Mouse (Mus musculus): ENCODE results near the gene Klf9. TPM values are rescaled to one million over a fixed set of nuclear protein-coding genes. Genes with fewer than 3 reads are reported as not detected.
A peak's percentile ranks its signal among the peaks of the same experiment; 100 is the strongest.

Gene Klf9
- polyA plus RNA-seq, 1 experiment: 59.3 TPM

GRCm38 (mm10) chr19:23152771-23153605 lies 12.0 kb downstream of the Klf9 start:
- no peaks in the 10 kb centered on the region for H3K27me3 ChIP-seq (replicated peaks; ENCODE audit: control insufficient read depth, insufficient read depth, low read length)
- 56% methylated on average over 25 of the region's 25 CpGs for WGBS
- peaks cover 54% of the 10 kb centered on the region for H3K4me1 ChIP-seq (ENCODE audit: control insufficient read depth, insufficient read depth, low read length)
- TF ChIP-seq POLR2A (IDR thresholded peaks at IDR 0.05; ENCODE audit: low read depth, low read length): no peak
- no peak for TF ChIP-seq CTCF (conservative IDR thresholded peaks at IDR 0.05; ENCODE audit: insufficient read depth, insufficient read length, low read depth, low read length)
- DNase-seq: no peak
- no peak overlapping the region for H3K4me3 ChIP-seq (ENCODE audit: insufficient read depth, low read depth, low read length)
- H3K36me3 ChIP-seq (ENCODE audit: control insufficient read depth, insufficient read depth, low read length): no peaks in the 10 kb centered on the region; the same call in 1 of the 2 replicates
- H3K27ac ChIP-seq (ENCODE audit: insufficient read depth, low read depth, low read length): no peak overlapping the region

GRCm38 (mm10) chr19:23153606-23154127 lies 12.6 kb downstream of the Klf9 start:
- H3K4me3 ChIP-seq (ENCODE audit: insufficient read depth, low read depth, low read length): no peak overlapping the region
- H3K27me3 ChIP-seq (replicated peaks; ENCODE audit: control insufficient read depth, insufficient read depth, low read length): no peaks in the 10 kb centered on the region
- WGBS: 67% methylated on average over 5 of the region's 5 CpGs
- no peaks in the 10 kb centered on the region; the same call in 1 of the 2 replicates for H3K36me3 ChIP-seq (ENCODE audit: control insufficient read depth, insufficient read depth, low read length)
- peaks cover 49% of the 10 kb centered on the region for H3K4me1 ChIP-seq (ENCODE audit: control insufficient read depth, insufficient read depth, low read length)
- TF ChIP-seq CTCF (conservative IDR thresholded peaks at IDR 0.05; ENCODE audit: insufficient read depth, insufficient read length, low read depth, low read length) (no peak), POLR2A (IDR thresholded peaks at IDR 0.05; ENCODE audit: low read depth, low read length) (no peak)
- no peak for DNase-seq
- no peak overlapping the region for H3K27ac ChIP-seq (ENCODE audit: insufficient read depth, low read depth, low read length)

- Histone ChIP-seq H3K27ac (ENCODE audit: insufficient read depth, low read depth, low read length) (peak overlapping the region; percentile 12), H3K36me3 (ENCODE audit: control insufficient read depth, insufficient read depth, low read length) (no peaks in the 10 kb centered on the region), H3K4me3 (ENCODE audit: insufficient read depth, low read depth, low read length) (no peak overlapping the region), H3K27me3 (replicated peaks; ENCODE audit: control insufficient read depth, insufficient read depth, low read length) (no peaks in the 10 kb centered on the region), H3K4me1 (ENCODE audit: control insufficient read depth, insufficient read depth, low read length) (peaks cover 51% of the 10 kb centered on the region)
- 33% methylated on average over 10 of the region's 10 CpGs for WGBS
- no peak for TF ChIP-seq CTCF (conservative IDR thresholded peaks at IDR 0.05; ENCODE audit: insufficient read depth, insufficient read length, low read depth, low read length)
- TF ChIP-seq POLR2A (IDR thresholded peaks at IDR 0.05; ENCODE audit: low read depth, low read length): no peak
- peak; percentile 55 for DNase-seq
These were observed 18.9 kb downstream of the Klf9 start for GRCm38 (mm10) chr19:23159780-23160395.

- peaks cover 51% of the 10 kb centered on the region for H3K4me1 ChIP-seq (ENCODE audit: control insufficient read depth, insufficient read depth, low read length)
These were observed 21.4 kb downstream of the Klf9 start for GRCm38 (mm10) chr19:23162387-23162809.

DNA sequence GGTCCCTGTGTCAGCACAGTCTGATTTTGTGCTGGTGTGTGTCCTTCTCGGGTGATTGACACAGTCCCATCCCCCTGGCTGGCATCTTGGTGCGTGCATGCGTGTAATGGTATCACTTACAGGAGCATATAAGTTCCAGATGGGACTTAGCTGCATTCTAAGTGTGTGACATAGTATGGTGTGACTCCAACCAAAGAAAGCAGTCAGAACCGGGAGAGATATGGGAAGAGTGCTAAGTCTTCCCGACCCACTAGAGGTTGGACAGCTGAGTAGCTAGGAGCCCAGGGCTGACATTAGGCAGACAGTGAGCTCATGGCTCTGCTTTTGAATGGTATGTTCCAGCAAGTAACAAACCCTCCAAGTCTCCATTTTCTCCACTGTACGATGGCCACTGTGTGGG lies 21.9 kb downstream of the Klf9 start:
- Histone ChIP-seq H3K27me3 (replicated peaks; ENCODE audit: control insufficient read depth, insufficient read depth, low read length) (no peaks in the 10 kb centered on the region), H3K27ac (ENCODE audit: insufficient read depth, low read depth, low read length) (no peak overlapping the region), H3K4me1 (ENCODE audit: control insufficient read depth, insufficient read depth, low read length) (peaks cover 51% of the 10 kb centered on the region), H3K4me3 (ENCODE audit: insufficient read depth, low read depth, low read length) (no peak overlapping the region), H3K36me3 (ENCODE audit: control insufficient read depth, insufficient read depth, low read length) (no peaks in the 10 kb centered on the region; the same call in 1 of the 2 replicates)
- TF ChIP-seq POLR2A (IDR thresholded peaks at IDR 0.05; ENCODE audit: low read depth, low read length) (no peak), CTCF (conservative IDR thresholded peaks at IDR 0.05; ENCODE audit: insufficient read depth, insufficient read length, low read depth, low read length) (no peak)
- DNase-seq: no peak
- 63% methylated on average over 6 of the region's 6 CpGs for WGBS

More at GRCm38 (mm10) chr19:23162387-23162809, 21.4 kb downstream of the Klf9 start:
- Histone ChIP-seq H3K4me3 (ENCODE audit: insufficient read depth, low read depth, low read length) (no peak overlapping the region), H3K36me3 (ENCODE audit: control insufficient read depth, insufficient read depth, low read length) (no peaks in the 10 kb centered on the region; the same call in 1 of the 2 replicates), H3K27me3 (replicated peaks; ENCODE audit: control insufficient read depth, insufficient read depth, low read length) (no peaks in the 10 kb centered on the region), H3K27ac (ENCODE audit: insufficient read depth, low read depth, low read length) (no peak overlapping the region)
- TF ChIP-seq POLR2A (IDR thresholded peaks at IDR 0.05; ENCODE audit: low read depth, low read length) (no peak), CTCF (conservative IDR thresholded peaks at IDR 0.05; ENCODE audit: insufficient read depth, insufficient read length, low read depth, low read length) (no peak)
- WGBS: 31% methylated on average over 8 of the region's 8 CpGs
- DNase-seq: no peak

DNA sequence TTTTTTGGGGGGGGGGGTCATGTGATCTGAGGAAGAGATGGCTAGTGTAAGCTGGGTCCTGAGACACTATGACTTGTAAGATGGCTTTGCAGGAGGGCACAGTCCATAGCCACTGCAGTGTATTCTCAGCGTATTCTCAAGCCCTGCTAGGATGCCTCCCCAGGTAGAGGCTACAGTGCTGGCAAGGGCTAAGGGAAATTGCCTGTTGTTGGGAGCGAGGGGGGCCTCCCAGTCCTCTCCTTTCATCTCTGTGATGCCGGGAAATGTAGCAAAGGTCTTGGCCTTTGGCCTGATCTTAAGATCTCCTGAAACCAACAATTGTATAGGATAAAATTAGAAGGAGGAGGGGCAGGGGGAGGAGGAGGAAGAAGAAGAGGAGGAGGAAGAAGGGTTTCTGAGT lies 22.3 kb downstream of the Klf9 start:
- Histone ChIP-seq H3K27ac (ENCODE audit: insufficient read depth, low read depth, low read length) (no peak overlapping the region), H3K4me3 (ENCODE audit: insufficient read depth, low read depth, low read length) (no peak overlapping the region), H3K4me1 (ENCODE audit: control insufficient read depth, insufficient read depth, low read length) (peaks cover 51% of the 10 kb centered on the region), H3K36me3 (ENCODE audit: control insufficient read depth, insufficient read depth, low read length) (no peaks in the 10 kb centered on the region; the same call in 1 of the 2 replicates), H3K27me3 (replicated peaks; ENCODE audit: control insufficient read depth, insufficient read depth, low read length) (no peaks in the 10 kb centered on the region)
- no peak for TF ChIP-seq POLR2A (IDR thresholded peaks at IDR 0.05; ENCODE audit: low read depth, low read length)
- no peak for TF ChIP-seq CTCF (conservative IDR thresholded peaks at IDR 0.05; ENCODE audit: insufficient read depth, insufficient read length, low read depth, low read length)
- no peak for DNase-seq
- WGBS: 39% methylated on average over 3 of the region's 3 CpGs

All from kidney, adult 2 months (tissue).